Mouse (Mus musculus): ENCODE results near the gene Tm6sf2. TPM values are rescaled to one million over a fixed set of nuclear protein-coding genes. Genes with fewer than 3 reads are reported as not detected.

The Tm6sf2 gene
- total RNA-seq, 1 experiment from 2014 or later = not detected

DNA sequence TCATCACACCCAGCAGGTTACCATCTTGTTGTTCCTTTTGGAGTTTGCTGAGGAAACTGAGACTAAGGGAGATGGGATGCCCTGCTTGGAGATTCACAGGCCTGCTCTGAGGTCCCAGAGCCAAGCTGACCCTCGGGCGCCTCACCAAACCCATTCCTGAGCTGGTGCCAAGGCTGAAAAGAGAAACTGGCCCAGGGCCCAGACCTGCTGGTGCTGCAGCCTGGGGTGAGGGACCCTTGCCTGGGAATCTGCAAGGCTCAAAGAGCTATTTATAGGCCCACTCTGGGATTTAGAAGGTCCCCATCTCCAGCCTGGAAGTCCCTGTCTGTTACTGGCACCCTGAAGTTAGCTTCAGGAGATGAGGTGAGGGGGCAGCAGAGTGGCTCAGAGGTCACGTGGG lies 55.7 kb downstream of the Tm6sf2 start:
- ATAC-seq (replicated peaks; ENCODE audit: insufficient number of reproducible peaks, low FRiP score, low TSS enrichment, poor library complexity, severe bottlenecking) = no peak

DNA sequence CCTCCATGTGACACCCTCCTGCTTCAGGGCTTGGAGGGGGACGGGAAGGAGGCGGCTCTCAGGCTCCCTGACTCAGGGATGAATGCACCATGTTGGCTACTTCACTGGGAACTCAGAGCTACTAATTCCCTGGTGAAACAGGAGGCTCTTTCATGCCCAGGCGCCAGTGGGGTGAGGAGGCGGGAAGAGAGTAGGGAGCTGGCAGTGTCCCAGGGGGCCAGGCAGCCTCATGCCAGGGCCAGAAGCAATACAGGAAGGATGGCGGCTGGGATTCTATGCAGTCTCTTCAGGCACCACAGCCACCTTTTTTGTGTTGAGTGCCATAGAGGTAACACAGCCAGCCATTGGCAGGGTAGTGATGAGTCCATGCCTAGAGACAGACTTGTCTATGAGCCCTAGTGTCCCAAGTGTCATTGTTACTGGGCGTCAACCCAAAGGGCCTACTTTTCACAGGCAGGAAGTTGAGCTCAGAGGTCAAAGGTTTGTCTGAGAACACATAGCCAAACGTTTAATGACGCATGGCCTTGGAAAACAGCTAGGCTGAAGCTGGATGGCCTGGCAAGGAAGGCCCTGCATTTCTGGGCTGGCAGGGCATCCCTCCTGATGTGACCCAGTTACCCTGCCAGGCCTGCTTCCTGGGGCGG lies 56.7 kb downstream of the Tm6sf2 start:
- ATAC-seq (replicated peaks; ENCODE audit: insufficient number of reproducible peaks, low FRiP score, low TSS enrichment, poor library complexity, severe bottlenecking) = no peak

Other genes starting within 250 kb of the Tm6sf2 start
- 4.5 to 11.8 TPM (median 9.7 TPM) in 3 replicates for gene Pbx4, start 240.4 kb upstream of the Tm6sf2 start, total RNA-seq (2017)
- not detected in 3 replicates for gene Cilp2, start 185.2 kb upstream of the Tm6sf2 start, total RNA-seq (2017)
- 0.95 to 1.6 TPM (median 1.1 TPM) in 3 replicates for gene Tssk6, start 170.7 kb upstream of the Tm6sf2 start, total RNA-seq (2017)
- 91.2 to 131 TPM (median 108 TPM) in 3 replicates for gene Ndufa13, start 170.4 kb upstream of the Tm6sf2 start, total RNA-seq (2017)
- not detected in 3 replicates for gene Yjefn3, start 170.2 kb upstream of the Tm6sf2 start, total RNA-seq (2017)
- 65.6 to 93.7 TPM (median 68.3 TPM) in 3 replicates for gene Gatad2a, start 76.5 kb upstream of the Tm6sf2 start, total RNA-seq (2017)
- gene Mau2, start 30.2 kb upstream of the Tm6sf2 start, total RNA-seq (2017) = 58.1 to 68.4 TPM (median 66.0 TPM) in 3 replicates
- gene Sugp1, start 30.1 kb upstream of the Tm6sf2 start, total RNA-seq (2017) = 32.1 to 49.3 TPM (median 38.7 TPM) in 3 replicates
- not detected in 3 replicates for gene Hapln4, start 10.5 kb downstream of the Tm6sf2 start, total RNA-seq (2017)
- not detected in 3 replicates for gene Ncan, start 47.9 kb downstream of the Tm6sf2 start, total RNA-seq (2017)
- gene Nr2c2ap, start 58.4 kb downstream of the Tm6sf2 start, total RNA-seq (2017) = 6.0 to 12.0 TPM (median 11.1 TPM) in 3 replicates
- 12.5 to 17.9 TPM (median 17.8 TPM) in 3 replicates for gene Rfxank, start 66.2 kb downstream of the Tm6sf2 start, total RNA-seq (2017)
- gene Borcs8, start 66.6 kb downstream of the Tm6sf2 start, total RNA-seq (2017) = 60.6 to 63.2 TPM (median 61.3 TPM) in 3 replicates
- gene Mef2b, start 66.8 kb downstream of the Tm6sf2 start, total RNA-seq (2017) = 0.78 to 1.5 TPM in 2 of 3 replicates, not detected in the other
- gene Tmem161a, start 99.4 kb downstream of the Tm6sf2 start, total RNA-seq (2017) = 4.2 to 14.5 TPM (median 9.0 TPM) in 3 replicates
- 0.32 to 1.4 TPM in 2 of 3 replicates, not detected in the other for gene Slc25a42, start 139.4 kb downstream of the Tm6sf2 start, total RNA-seq (2017)
- 14.0 to 47.5 TPM (median 21.6 TPM) in 3 replicates for gene Sugp2, start 161.3 kb downstream of the Tm6sf2 start, total RNA-seq (2017)
- gene Armc6, start 161.5 kb downstream of the Tm6sf2 start, total RNA-seq (2017) = 1.7 to 8.4 TPM (median 2.9 TPM) in 3 replicates
- 2.0 to 3.7 TPM (median 3.4 TPM) in 3 replicates for gene Homer3, start 209.9 kb downstream of the Tm6sf2 start, total RNA-seq (2017)
- 74.6 to 94.0 TPM (median 75.3 TPM) in 3 replicates for gene Ddx49, start 229.6 kb downstream of the Tm6sf2 start, total RNA-seq (2017)
- gene Cope, start 229.6 kb downstream of the Tm6sf2 start, total RNA-seq (2017) = 79.7 to 131 TPM (median 108 TPM) in 3 replicates
- not detected in 3 replicates for gene Cers1, start 242.9 kb downstream of the Tm6sf2 start, total RNA-seq (2017)

Data from monocyte, adult 5-6 weeks (primary cell).